Mouse (Mus musculus) megakaryocyte, embryonic 14.5 days (primary cell): ENCODE measurements around the gene Lnx2. TPM values are rescaled to one million over a fixed set of nuclear protein-coding genes. Genes with fewer than 3 reads are reported as not detected.

Experiments used
- H3K27me3 ChIP-seq: replicated peaks from 2 replicates; pipeline ENCODE3; 2012; ENCODE audit warnings: inconsistent platforms
- H3K36me3 ChIP-seq: replicated peaks from 2 replicates; pipeline ENCODE3; 2012; ENCODE audit warnings: low read length, inconsistent platforms, mixed read lengths
- H3K4me1 ChIP-seq: 2 replicates; pipeline ENCODE4 v1.6.1; 2012; ENCODE audit warnings: inconsistent platforms
- H3K4me3 ChIP-seq: replicated peaks from 2 replicates; pipeline ENCODE3; 2012; ENCODE audit warnings: moderate library complexity, mild to moderate bottlenecking, inconsistent platforms
- H3K9me3 ChIP-seq: 2 replicates; pipeline ENCODE4 v1.6.1; 2012; ENCODE audit warnings: inconsistent platforms
- FLI1 ChIP-seq: IDR thresholded peaks from 2 replicates; pipeline ENCODE4 v1.6.1; 2012; ENCODE audit warnings: low read length, inconsistent platforms, mixed read lengths
- GATA1 ChIP-seq: IDR thresholded peaks from 3 replicates; pipeline ENCODE4 v1.6.1; 2012; ENCODE audit warnings: mixed read lengths, low read length, inconsistent platforms, borderline replicate concordance
- polyA plus RNA-seq: library from polyadenylated mRNA; stranded (reverse); fragments of >175 nt; gene quantifications from 2 replicates; pipeline ENCODE4 v1.2.3, GENCODE M21; 2012; ENCODE audit warnings: low replicate concordance; ENCODE audit not compliant: insufficient read depth

The Lnx2 gene
- polyA plus RNA-seq, 1 experiment = 4.1 TPM

- Histone ChIP-seq H3K4me1 (peaks cover 51% of the 10 kb centered on the region), H3K36me3 (peaks cover 35% of the 10 kb centered on the region), H3K27me3 (no peaks in the 10 kb centered on the region), H3K4me3 (no peak overlapping the region), H3K9me3 (no peaks in the 10 kb centered on the region)
- no peak for TF ChIP-seq GATA1
- no peak for TF ChIP-seq FLI1
Observed at GRCm38 (mm10) chr5:147041965-147042937, 34.1 kb downstream of the Lnx2 start.

GRCm38 (mm10) chr5:147039394-147039793 is 37.0 kb downstream of the Lnx2 start:
- Histone ChIP-seq H3K4me1 (peaks cover 57% of the 10 kb centered on the region), H3K27me3 (no peaks in the 10 kb centered on the region), H3K4me3 (no peak overlapping the region), H3K9me3 (no peaks in the 10 kb centered on the region), H3K36me3 (peaks cover 43% of the 10 kb centered on the region)
- TF ChIP-seq GATA1 (no peak), FLI1 (no peak)

- no peak overlapping the region for H3K4me3 ChIP-seq
- H3K9me3 ChIP-seq = no peaks in the 10 kb centered on the region
- no peak for TF ChIP-seq FLI1
- H3K4me1 ChIP-seq = peaks cover 39% of the 10 kb centered on the region
- no peaks in the 10 kb centered on the region for H3K27me3 ChIP-seq
- H3K36me3 ChIP-seq = peaks cover 61% of the 10 kb centered on the region
Observed at GRCm38 (mm10) chr5:147037601-147038000, 38.8 kb downstream of the Lnx2 start.

- H3K36me3 ChIP-seq = peaks cover 62% of the 10 kb centered on the region
Observed at GRCm38 (mm10) chr5:147036661-147037060, 39.7 kb downstream of the Lnx2 start.

GRCm38 (mm10) chr5:147036028-147036427 is 40.4 kb downstream of the Lnx2 start:
- Histone ChIP-seq H3K27me3 (no peaks in the 10 kb centered on the region), H3K36me3 (peaks cover 62% of the 10 kb centered on the region), H3K9me3 (no peaks in the 10 kb centered on the region), H3K4me3 (no peak overlapping the region), H3K4me1 (peaks cover 39% of the 10 kb centered on the region)
- TF ChIP-seq FLI1 (no peak), GATA1 (no peak)

More at GRCm38 (mm10) chr5:147036661-147037060, 39.7 kb downstream of the Lnx2 start:
- no peaks in the 10 kb centered on the region for H3K9me3 ChIP-seq
- H3K4me1 ChIP-seq = peaks cover 39% of the 10 kb centered on the region
- no peak overlapping the region for H3K4me3 ChIP-seq
- no peak for TF ChIP-seq GATA1
- TF ChIP-seq FLI1 = no peak
- no peaks in the 10 kb centered on the region for H3K27me3 ChIP-seq

- H3K9me3 ChIP-seq = no peaks in the 10 kb centered on the region
- TF ChIP-seq GATA1 = no peak
- TF ChIP-seq FLI1 = no peak
- H3K36me3 ChIP-seq = peaks cover 62% of the 10 kb centered on the region
- H3K4me3 ChIP-seq = no peak overlapping the region
- H3K4me1 ChIP-seq = peaks cover 36% of the 10 kb centered on the region
- no peaks in the 10 kb centered on the region for H3K27me3 ChIP-seq
Observed at GRCm38 (mm10) chr5:147035301-147035700, 41.1 kb downstream of the Lnx2 start.

- Histone ChIP-seq H3K4me3 (no peak overlapping the region), H3K36me3 (peaks cover 62% of the 10 kb centered on the region)
Observed at GRCm38 (mm10) chr5:147034283-147034682, 42.1 kb downstream of the Lnx2 start.

GRCm38 (mm10) chr5:147033155-147033554 is 43.2 kb downstream of the Lnx2 start:
- H3K27me3 ChIP-seq = no peaks in the 10 kb centered on the region
- H3K4me1 ChIP-seq = peaks cover 17% of the 10 kb centered on the region
- H3K9me3 ChIP-seq = no peaks in the 10 kb centered on the region
- H3K4me3 ChIP-seq = no peak overlapping the region
- H3K36me3 ChIP-seq = peaks cover 68% of the 10 kb centered on the region
- TF ChIP-seq FLI1 (no peak), GATA1 (no peak)

More at GRCm38 (mm10) chr5:147034283-147034682, 42.1 kb downstream of the Lnx2 start:
- no peaks in the 10 kb centered on the region for H3K9me3 ChIP-seq
- H3K27me3 ChIP-seq = no peaks in the 10 kb centered on the region
- peaks cover 26% of the 10 kb centered on the region for H3K4me1 ChIP-seq
- TF ChIP-seq GATA1 = no peak
- no peak for TF ChIP-seq FLI1

GRCm38 (mm10) chr5:147031281-147031680 is 45.1 kb downstream of the Lnx2 start:
- peaks cover 87% of the 10 kb centered on the region for H3K36me3 ChIP-seq
- peaks cover 11% of the 10 kb centered on the region for H3K4me1 ChIP-seq

More at GRCm38 (mm10) chr5:147031281-147031680, 45.1 kb downstream of the Lnx2 start:
- no peak for TF ChIP-seq GATA1
- no peak for TF ChIP-seq FLI1
- no peak overlapping the region for H3K4me3 ChIP-seq
- no peaks in the 10 kb centered on the region for H3K27me3 ChIP-seq
- H3K9me3 ChIP-seq = no peaks in the 10 kb centered on the region
